Mouse (Mus musculus) olfactory bulb, adult 2 months (tissue): ENCODE measurements around the gene Bicd2.

ENCODE experiments used
- CTCF ChIP-seq: fragments of 200-500 bp; IDR thresholded peaks from 2 replicates; pipeline ENCODE4 v1.5.1; 2012; ENCODE audit warnings: low read depth, mild to moderate bottlenecking, low read length, moderate library complexity; ENCODE audit not compliant: insufficient read depth
- POLR2A ChIP-seq: fragments of 200-500 bp; IDR thresholded peaks from 2 replicates; pipeline ENCODE4 v1.6.1; 2012; ENCODE audit warnings: mild to moderate bottlenecking, low read depth, low read length, moderate library complexity; ENCODE audit not compliant: insufficient read depth

DNA sequence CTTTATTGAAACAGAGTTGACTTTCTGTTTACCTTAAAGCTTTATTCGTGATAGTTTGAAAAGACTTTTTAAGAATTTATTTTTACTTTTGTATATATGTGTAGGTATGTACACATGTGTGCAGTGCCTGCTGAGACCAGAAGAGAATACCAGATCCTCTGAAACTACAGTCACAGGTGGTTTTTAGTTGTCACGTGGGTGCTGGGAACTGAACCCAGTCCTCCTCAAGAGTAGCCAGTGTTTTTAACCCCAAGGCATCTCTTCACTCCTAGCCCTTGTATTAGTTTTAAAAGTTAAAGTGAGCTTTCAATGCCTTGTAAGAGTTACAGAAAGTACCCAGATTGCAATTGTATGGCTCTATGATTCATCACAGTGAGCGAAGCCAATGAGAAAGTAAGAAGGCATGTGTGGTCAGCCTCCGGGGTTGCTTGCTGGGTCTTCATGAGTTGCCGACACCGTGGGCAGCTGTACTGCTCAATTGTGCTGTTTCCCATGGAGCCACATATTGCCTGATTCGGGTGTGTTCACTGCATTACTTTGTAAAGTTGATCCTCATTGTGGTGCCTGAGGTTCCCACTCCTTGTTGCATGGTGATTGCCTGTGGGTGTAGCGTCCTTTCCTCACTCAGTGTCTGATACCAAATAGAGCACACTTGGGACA is 16.1 kb downstream of the Bicd2 start:
- TF ChIP-seq POLR2A: no peak
- TF ChIP-seq CTCF: no peak
